Mouse (Mus musculus) liver, embryonic 14.5 days (tissue): ENCODE data around the gene Ttc5.

Source experiments
- CTCF ChIP-seq: IDR thresholded peaks from 2 replicates; pipeline ENCODE4 v1.5.1; 2016; ENCODE audit warnings: antibody characterized with exemption, low read depth, control low read depth
- EP300 ChIP-seq: IDR thresholded peaks from 2 replicates; pipeline ENCODE4 v1.6.1; 2016; ENCODE audit warnings: antibody characterized with exemption, low read depth

DNA sequence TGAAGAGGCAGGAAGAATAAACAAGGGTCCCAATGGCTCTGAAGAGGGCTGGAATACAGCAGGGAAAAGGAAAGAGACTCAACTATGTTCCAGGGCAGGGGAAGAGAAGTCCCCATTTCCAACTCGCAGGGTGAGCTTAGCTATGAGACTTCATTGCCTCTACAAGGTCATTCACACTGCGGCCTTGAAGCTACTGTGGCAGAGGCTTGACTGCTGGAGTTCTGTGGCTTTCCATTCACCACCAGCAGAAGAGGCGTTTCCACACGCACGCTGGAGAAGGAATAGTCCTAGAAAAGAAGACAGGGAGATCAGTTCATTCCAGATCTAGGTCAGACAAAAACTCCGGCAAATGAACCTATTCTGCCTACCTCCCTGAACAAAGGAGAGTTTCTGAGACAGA lies 19.6 kb downstream of the Ttc5 start:
- no peak for TF ChIP-seq CTCF
- TF ChIP-seq EP300 = no peak
